Mouse (Mus musculus) c-Kit-positive CD71-negative TER-119-negative erythroid progenitor cells, embryonic 14.5 days (primary cell): ENCODE results near the gene Tac2.
A peak's percentile ranks its signal among the peaks of the same experiment; 100 is the strongest.

Experiments used
- DNase-seq: peaks from one replicate; pipeline ENCODE4 v3.0.0-alpha.2; 2013; ENCODE audit warnings: low read depth

Tac2 gene

DNA sequence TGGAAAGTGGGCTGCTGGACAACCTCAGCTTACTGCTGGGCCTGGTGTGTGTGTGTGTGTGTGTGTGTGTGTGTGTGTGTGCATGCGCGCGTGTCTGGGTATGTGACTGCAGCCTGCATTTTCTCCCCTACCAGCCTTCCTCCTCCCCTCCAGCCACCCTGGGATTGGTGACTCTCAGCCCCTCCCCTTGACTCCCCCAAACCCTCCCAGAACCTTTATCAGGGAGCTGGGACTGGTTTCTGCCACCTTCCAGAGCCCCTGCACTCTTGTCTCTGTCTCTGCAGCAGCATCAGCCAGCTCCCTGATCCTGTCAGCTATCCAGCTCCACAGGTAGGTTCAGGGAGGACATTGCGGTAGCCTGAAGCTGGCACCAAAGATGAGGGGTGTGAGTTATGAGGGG is 858 bp downstream of the Tac2 start:
- DNase-seq, result no peak

DNA sequence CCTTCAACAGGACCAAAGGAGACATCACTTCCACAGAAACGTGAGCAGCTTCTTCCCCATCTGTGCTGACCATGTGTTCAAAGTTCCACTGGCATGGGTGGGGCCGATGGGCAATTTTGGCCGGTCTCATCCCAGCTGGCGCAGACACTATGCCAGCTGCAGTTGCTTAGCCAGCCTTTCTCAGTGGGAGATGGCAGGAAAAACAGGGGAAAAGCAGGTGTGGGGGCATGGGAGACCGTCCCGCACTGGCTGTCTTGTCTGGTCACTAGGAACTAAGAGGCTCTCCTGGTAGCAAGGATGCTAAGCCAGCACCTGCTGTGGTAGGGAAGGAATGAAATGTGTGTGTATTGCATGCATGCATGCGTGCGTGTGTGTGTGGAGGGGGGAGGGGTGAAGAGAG is 4.2 kb downstream of the Tac2 start:
- no peak for DNase-seq

DNA sequence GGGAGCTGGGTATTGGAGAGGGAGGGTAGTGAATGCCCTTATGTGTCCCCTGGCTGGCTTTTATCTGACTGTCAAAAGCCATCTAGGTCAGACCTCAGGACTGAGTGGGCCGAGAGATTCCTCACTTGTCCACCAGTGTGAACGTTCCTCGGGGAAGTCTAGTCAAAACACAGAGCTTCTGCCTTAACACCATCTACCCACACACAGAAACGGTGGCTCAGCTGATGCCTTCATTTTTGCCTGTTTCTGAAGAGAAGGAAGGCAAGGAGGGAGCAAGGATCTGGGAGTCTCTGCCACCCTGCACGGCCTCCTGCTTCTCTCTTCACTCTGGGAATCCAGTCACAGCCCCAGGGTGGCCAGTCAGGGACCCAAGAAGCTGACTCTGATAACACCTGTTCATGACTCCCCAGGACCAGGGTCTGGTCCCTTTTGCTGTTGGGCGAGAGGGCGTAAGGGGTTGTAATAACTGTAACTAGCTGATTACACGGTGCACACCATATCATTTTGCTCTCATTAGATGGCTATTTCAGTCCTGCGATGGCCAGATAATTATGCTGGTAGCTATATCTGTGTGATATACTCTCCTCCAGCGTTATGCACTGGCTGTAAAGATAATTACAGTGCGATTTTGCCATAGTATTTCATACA is 6.1 kb downstream of the Tac2 start:
- no peak for DNase-seq

- no peak for DNase-seq
Observed at GRCm38 (mm10) chr10:127730933-127731310, 6.6 kb downstream of the Tac2 start.

DNA sequence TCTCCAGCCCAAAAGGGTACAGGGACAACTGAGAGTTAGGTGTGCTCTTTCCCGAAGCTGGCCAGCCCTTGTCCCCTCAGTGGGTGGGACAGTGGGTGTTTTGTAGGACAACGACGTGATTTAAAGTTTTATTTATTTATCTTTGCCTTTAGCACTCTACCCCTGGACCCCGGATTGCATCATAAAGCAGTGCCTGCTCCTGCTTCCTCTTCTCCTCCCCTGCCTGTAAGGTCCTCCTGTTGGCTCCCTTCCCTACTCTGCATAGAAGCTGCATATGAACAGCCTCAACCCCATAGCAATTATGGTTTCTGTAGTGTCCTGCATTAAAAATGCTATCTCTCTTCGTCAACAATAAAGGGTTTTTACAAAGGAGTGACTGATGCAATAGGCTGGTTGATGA is 7.1 kb downstream of the Tac2 start:
- DNase-seq, result no peak

DNA sequence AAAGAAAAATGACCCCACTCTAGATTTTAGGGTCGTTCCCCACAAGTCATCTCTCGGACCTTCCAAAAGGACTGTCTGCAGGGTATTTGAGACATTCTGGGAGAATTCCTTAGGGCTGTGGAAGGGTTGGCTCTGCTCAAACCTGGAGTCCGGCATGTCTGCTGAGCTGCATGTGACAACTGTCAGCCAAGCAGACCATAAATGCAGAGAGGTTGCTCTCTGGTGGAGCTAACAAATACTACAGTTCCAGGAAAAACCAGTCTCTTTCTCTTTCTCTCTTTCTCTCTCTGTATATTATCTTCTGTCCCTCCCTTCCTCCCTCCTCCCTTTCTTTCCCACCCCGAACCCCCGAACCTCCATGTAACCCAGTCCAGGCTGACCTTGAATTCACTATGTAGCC is 10.2 kb downstream of the Tac2 start:
- DNase-seq, result no peak

DNA sequence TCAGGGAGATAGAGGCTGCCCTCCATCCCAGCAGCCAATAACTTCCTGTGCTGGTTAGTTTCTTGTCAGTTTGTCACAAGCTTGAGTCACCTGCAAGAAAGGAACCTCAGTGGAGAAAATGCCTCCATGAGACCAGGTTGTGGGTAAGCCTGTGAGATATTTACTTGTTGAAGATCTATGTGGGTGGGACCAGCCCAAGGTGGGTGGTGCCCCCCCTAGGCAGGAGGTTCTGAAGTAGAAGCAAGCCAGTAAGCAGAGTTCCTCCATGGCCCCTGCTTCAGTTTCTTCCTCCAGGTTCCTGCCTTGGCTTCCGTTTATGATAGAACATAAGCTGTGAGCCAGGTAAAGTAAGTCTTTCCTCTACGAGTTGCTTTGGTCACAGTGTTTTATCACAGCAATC is 12.0 kb downstream of the Tac2 start:
- DNase-seq, result no peak

GRCm38 (mm10) chr10:127736916-127737315 is 12.6 kb downstream of the Tac2 start:
- no peak for DNase-seq

DNA sequence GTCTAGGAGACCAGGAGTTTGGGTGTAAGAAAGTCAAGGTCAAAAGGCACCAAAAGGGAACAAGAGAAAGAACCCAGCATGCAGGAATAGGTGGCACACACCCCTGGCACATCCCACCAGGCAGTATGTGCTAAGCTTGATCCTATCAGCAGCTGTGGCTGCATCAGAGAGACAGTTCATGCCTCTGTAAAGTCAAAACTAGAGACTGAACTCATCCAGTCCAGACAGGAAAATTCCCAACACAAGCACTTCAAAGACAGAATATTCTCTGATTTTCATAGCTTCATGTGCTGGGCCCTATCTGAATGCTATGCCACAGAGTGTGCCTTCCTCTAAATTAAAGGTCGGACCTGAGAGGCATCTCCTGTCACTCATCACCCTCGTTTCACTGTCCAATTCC is 13.3 kb downstream of the Tac2 start:
- DNase-seq, result no peak

DNA sequence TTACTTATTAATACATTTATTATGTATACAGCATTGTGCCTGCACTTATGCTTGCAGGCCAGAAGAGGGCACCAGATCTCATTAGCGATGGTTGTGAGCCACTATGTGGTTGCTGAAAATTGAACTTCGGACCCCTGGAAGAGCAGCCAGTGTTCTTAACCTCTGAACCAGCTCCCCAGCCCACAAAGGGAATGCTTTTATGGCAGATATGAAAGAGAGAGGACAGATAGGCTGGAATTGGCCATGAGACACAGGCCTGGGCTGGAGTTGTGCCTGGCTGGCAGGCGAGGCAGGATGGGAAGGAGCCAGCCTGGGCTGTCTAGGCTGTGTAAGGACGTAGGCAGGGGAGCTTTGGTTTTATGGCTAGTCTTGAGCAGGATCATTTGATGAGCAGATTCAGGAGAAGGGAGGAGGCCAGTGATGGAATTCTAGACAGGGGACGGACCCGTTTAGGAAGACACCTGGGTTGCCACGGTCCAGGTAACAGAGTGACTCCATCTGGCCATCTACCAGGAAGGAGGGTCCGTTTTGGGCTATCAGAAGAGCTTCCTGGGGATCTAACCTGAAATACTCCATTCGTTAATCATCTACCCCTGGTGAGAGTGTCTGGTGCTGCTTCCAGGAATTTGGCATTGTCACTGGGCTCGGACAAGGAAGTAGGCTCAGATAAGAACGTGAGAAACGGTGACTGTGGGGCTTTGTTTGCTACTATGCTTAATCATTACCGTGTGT is 14.0 kb downstream of the Tac2 start:
- no peak for DNase-seq

GRCm38 (mm10) chr10:127739083-127739660 is 14.9 kb downstream of the Tac2 start, which contains the start of gene Zbtb39:
TSS of gene Zbtb39 (plus strand) at chr10:127739538.
- peak; percentile 54 for DNase-seq

GRCm38 (mm10) chr10:127739661-127740161 is 15.4 kb downstream of the Tac2 start:
- DNase-seq, result no peak

DNA sequence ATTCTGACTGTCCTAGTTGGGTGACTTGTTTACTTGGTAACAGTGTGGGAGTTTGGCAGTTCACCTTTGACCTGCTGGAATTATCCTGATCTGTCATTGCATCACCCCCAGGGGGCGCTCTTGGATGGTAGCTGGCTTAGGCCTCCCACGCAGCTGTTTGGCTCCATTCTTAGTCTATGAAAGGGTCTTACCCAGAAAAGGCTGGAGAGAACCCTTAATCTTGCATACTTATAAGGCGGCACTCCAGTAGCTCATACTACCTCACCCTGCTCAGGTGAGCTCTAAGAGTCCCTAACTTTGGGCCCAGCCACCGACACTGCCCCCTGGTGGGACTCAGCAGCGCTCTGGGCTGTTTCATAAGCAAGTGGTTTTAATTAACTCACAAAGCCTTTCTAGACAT is 20.4 kb downstream of the Tac2 start:
- DNase-seq, result no peak

GRCm38 (mm10) chr10:127745886-127746285 is 21.6 kb downstream of the Tac2 start:
- no peak for DNase-seq

- no peak for DNase-seq
Observed at GRCm38 (mm10) chr10:127747254-127747653, 23.0 kb downstream of the Tac2 start.

- DNase-seq, result no peak
Observed at GRCm38 (mm10) chr10:127748847-127749612, 24.8 kb downstream of the Tac2 start.

DNA sequence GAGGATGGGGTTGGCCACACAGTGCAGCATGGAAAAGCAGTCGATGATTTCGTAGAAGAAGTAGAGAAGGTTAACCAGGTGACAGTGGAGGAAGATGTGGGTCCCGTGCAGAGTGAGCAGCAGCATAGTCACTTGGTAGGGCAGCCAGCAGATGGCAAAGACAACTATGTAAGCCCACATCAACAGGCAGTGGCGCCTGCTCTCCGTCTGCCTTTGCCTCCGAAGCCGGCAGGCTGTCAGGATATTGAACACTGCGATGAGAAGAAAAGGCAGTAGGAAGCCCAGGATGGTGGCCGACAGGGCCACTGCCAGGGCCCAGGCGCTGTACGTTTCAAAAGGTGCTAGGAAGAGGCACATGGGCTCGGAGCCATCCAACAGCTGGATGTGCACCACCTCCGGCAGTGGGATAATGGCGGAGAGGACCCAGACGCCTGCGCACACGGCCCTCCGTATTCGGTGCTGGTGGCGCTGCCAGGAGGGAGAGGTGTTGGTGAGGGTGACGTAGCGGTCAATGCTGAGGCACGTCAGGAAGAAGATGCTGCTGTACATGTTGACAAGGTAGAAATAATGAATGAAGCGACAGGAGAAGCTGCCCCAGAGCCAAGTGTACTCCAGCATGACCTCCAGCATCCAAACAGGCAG is 26.0 kb downstream of the Tac2 start:
- DNase-seq, result no peak

- no peak for DNase-seq
Observed at GRCm38 (mm10) chr10:127751548-127751947, 27.3 kb downstream of the Tac2 start, which contains the start of gene Gpr182. TSS of gene Gpr182 (minus strand) at chr10:127751732.

- no peak for DNase-seq
Observed at GRCm38 (mm10) chr10:127754566-127755166, 30.4 kb downstream of the Tac2 start.

GRCm38 (mm10) chr10:127755246-127755645 is 31.0 kb downstream of the Tac2 start:
- no peak for DNase-seq

DNA sequence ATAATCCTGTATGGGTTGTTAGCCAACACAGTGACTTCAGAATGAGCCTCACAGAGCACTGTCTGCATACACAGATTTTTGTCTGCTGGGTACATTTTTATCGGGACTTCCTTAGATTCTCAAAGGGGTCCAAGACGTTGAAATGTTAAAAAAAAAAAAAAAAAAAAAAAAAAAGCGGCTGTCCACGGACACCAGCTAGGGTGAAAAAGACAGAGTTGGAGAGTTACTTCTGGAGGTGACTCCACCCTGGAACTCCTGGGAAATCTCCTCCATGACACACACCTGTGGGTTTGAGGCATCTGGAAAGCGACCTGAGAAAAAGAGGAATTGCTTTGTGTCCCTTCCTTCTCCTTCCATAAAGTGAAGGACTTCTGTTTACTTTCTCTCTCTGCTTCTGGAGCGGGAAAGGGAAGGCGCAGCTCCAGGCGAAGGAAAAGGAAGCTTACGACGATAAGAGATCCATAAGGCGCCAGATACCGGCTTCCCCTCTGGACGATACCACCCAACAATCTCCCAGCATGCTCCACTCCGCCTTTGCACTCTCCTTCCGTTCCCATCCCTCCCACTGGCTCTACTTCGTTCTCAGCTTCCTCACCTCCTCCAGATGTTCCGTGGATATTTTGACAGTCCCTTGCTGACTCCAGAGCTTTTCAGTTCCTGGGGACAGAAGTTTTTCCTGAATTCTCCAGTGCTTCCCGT is 31.6 kb downstream of the Tac2 start:
- DNase-seq, result no peak
